In genomic region chr10:67264852-67265251, GRCm38 (mm10) we compare ENCODE assay signal across 8 mouse cellular contexts. TPM values are rescaled to one million over a fixed set of nuclear protein-coding genes. Genes with fewer than 3 reads are reported as not detected.
A peak's percentile ranks its signal among the peaks of the same experiment; 100 is the strongest.
DNase-seq lines count a peak whose midpoint lies in the region; ATAC-seq and TF ChIP-seq lines count a peak whose summit lies in the region.

No protein-coding gene starts in this region.

- H3K9me3 ChIP-seq in hindbrain, postnatal 0 days (ENCODE audit: low read length), result no peaks in the 10 kb centered on the region

- no peak overlapping the region for H3K4me2 ChIP-seq in hindbrain, postnatal 0 days (ENCODE audit: low read depth, low read length)

- no peak overlapping the region for H3K4me3 ChIP-seq in spleen, adult 2 months (ENCODE audit: extremely low read depth, insufficient read depth, insufficient read length)
- no peak overlapping the region for H3K4me3 ChIP-seq in hindbrain, postnatal 0 days (ENCODE audit: low read length)

- no peak for TF ChIP-seq POLR2A in spleen, adult 2 months (IDR thresholded peaks at IDR 0.05; ENCODE audit: low read depth, low read length)

- peak; percentile 41; the same call in 1 of the 2 replicates for TF ChIP-seq CTCF in spleen, adult 2 months (IDR thresholded peaks at IDR 0.05; ENCODE audit: extremely low read depth, insufficient read depth, insufficient read length, insufficient replicate concordance)
- peak; percentile 86 for TF ChIP-seq CTCF in hindbrain, postnatal 0 days (IDR thresholded peaks at IDR 0.05; ENCODE audit: low read depth)

- DNase-seq in heart, adult 18-20 months, result peak; percentile 36 to 79
- DNase-seq in heart, adult 9 months (ENCODE audit: low spot score in 2 of 2), result no peak
- peak; percentile 3 to 28 for DNase-seq in spleen, adult 2 months (ENCODE audit: low read depth in 1 of 2, low spot score in 2 of 2)
- no peak for DNase-seq in spleen, adult 12 weeks (ENCODE audit: low spot score)
- DNase-seq in c-Kit-positive CD71-negative TER-119-negative erythroid progenitor cells, embryonic 14.5 days (ENCODE audit: low read depth), result peak; percentile 41
- peak; percentile 82 for DNase-seq in hindbrain, postnatal 0 days (ENCODE audit: low spot score)
- DNase-seq in yolk sac, embryonic 10.5 days (ENCODE audit: low spot score), result peak; percentile 17

- no peak overlapping the region for H3K9ac ChIP-seq in hindbrain, postnatal 0 days (replicated peaks; ENCODE audit: low read length)

- no peak overlapping the region for H3K27ac ChIP-seq in spleen, adult 2 months (ENCODE audit: insufficient read depth, low read length)
- no peak overlapping the region for H3K27ac ChIP-seq in hindbrain, postnatal 0 days

- no peaks in the 10 kb centered on the region for H3K27me3 ChIP-seq in spleen, adult 2 months (ENCODE audit: control insufficient read depth, insufficient read depth, low read length)
- no peaks in the 10 kb centered on the region for H3K27me3 ChIP-seq in hindbrain, postnatal 0 days (ENCODE audit: insufficient read depth, low read length)

- no peaks in the 10 kb centered on the region for H3K4me1 ChIP-seq in spleen, adult 2 months (ENCODE audit: control insufficient read depth, insufficient read depth, insufficient read length)
- H3K4me1 ChIP-seq in hindbrain, postnatal 0 days (ENCODE audit: insufficient read depth, low read length), result no peaks in the 10 kb centered on the region

- WGBS in spleen, adult 2 months, result 70% methylated on average over 1 of the region's 1 CpGs
- WGBS in hindbrain, postnatal 0 days, result 48% methylated on average over 1 of the region's 1 CpGs

- ATAC-seq in hindbrain, postnatal 0 days, result peak; percentile 61; the same call in 1 of the 2 replicates
- ATAC-seq in megakaryocyte progenitor cell, adult 5-6 weeks (replicated peaks; ENCODE audit: poor library complexity), result peak; percentile 70

- peaks cover 12% of the 10 kb centered on the region for H3K36me3 ChIP-seq in spleen, adult 2 months (ENCODE audit: control insufficient read depth, insufficient read depth, low read length)
- H3K36me3 ChIP-seq in hindbrain, postnatal 0 days (ENCODE audit: insufficient read depth, low read length), result peaks cover 21% of the 10 kb centered on the region; the same call in 1 of the 2 replicates

RNA-seq across cellular contexts. Expression of gene Nrbf2, which starts 20.3 kb away (rescaled TPM):
- 1 to 10 TPM; 6.8 to 6.9 TPM for total RNA-seq in heart, adult 18-20 months (2021)
- 8.5 TPM in 2 replicates for polyA plus RNA-seq in spleen, adult 2 months (2012; rRNA removed)
- 10.5 and 10.6 TPM in 2 replicates for total RNA-seq in hindbrain, postnatal 0 days (2014; rRNA removed)
- polyA plus RNA-seq in hindbrain, postnatal 0 days (2015; fragmentation: Nextera tagmentation; extraction: Ambion mirVana), result 31.1 and 33.9 TPM in 2 replicates
- 32.2 and 33.6 TPM in 2 replicates for total RNA-seq in megakaryocyte progenitor cell, adult 5-6 weeks (2015)
- total RNA-seq in megakaryocyte progenitor cell, adult 5-6 weeks (2017), result 13.2 and 21.9 TPM in 2 replicates

Comparison
In these comparisons a context has a peak if more than half of its experiments do, and no peak if none do; other contexts are left out.
1. DNase-seq: peak in heart, adult 18-20 months (2 of 2), spleen, adult 2 months (2 of 2), c-Kit-positive CD71-negative TER-119-negative erythroid progenitor cells, embryonic 14.5 days (single experiment), hindbrain, postnatal 0 days (single experiment) and yolk sac, embryonic 10.5 days (single experiment); none in heart, adult 9 months (0 of 2) and spleen, adult 12 weeks (single experiment).